Mouse (Mus musculus): ENCODE measurements around the gene Mut. TPM values are rescaled to one million over a fixed set of nuclear protein-coding genes. Genes with fewer than 3 reads are reported as not detected.

The Mut gene
- polyA plus RNA-seq (2012; rRNA removed): 20.4 and 25.4 TPM in 2 replicates

DNA sequence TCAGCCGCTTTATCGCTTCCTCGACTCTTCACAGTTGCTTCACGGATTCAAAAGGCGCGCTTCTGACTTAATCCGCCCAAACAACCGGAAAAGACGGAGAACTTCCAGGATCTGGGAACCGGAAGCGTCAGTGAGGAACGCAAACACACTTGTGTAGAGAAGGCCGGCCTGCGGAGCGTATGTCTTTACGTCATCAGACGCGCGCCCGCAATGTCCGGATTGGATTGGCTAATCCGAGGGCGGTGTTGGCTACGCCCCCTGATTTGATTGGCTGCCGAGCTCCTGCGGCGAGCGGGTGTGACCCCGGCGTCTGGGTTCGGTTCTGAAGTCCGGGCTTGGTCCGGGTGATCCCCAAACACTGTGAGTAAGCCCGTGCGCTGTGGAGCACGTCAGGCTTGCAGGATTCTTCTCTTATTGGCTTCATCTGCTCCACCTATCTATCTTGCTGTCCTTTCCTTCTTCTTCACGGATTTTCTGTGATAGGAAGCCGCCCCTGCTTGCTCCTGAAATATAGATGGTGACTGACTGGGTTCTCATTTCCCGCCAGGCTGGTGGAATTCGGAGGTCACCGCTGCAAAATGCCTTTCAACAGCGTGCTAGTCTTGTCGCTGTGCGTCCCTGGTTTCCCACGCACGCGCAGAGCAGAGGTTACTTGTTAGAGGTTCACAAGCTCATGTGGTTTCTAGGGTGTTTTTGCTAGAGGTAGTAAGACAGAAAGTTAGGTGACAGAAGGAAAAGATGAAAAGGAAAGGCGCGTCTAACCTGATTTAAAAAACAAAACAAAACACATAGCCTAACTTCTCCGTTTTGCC is at the start of gene Mut, which contains the start of gene Cenpq:
Mut (plus strand) TSS at position 266 of the 812 bp plus-strand sequence.
Cenpq (minus strand) TSS at position 628 of the 812 bp plus-strand sequence.
- peak; percentile 99 to 100 for DNase-seq (ENCODE audit: extremely low spot score in 1 of 2, low spot score in 1 of 2)

DNA sequence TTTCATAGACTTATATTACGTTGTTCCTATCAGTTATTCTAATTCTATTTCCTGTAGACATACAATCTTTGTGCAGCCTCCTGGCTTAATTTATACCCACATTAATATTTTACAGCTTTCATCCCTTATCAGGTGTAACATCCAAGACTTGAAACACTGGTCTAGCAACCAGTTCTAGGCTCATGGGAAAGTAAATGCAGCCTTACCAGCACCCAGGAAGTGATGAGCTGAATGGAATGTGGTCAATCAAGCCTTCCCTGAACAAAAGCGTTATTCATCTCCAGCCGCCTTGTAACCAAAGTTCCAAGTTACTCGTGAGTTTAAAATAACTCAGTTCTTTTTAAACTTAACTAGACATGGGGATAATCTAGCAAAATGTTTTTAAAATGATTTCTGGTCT is 49.3 kb upstream of the Mut start:
- DNase-seq (ENCODE audit: extremely low spot score in 1 of 2, low spot score in 1 of 2): no peak

DNA sequence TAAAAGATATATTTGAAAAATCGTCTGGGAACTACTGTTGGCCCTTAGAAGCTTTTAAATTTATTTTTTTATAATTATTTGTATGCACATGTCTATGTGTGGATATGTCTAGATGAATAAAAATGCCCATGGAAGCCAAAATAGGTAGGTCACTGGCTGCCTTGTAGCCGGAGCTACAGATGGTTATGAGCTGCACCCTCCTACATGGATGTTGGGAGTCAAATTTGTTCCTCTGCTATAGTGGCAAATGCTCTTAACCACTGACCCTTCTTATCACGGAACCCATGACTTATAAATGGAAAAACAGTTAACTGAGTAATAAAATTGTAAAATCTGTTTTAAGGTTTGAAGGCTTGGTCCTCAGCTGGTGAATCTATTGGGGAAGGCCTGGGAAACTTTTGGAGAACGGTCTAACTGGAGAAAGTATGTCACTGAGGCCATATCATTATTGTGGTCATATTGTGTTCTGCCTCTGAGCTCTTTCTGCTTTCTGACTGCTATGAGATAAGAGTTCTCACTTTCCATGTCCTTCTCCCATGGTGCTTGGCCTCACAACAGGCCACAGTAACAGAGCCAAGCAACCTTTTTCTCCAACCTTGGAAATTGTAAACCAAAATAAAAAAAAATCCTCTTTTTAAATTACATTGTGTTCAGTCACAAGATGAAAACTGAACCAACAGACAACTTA is 46.5 kb upstream of the Mut start:
- no peak for DNase-seq (ENCODE audit: extremely low spot score in 1 of 2, low spot score in 1 of 2)

DNA sequence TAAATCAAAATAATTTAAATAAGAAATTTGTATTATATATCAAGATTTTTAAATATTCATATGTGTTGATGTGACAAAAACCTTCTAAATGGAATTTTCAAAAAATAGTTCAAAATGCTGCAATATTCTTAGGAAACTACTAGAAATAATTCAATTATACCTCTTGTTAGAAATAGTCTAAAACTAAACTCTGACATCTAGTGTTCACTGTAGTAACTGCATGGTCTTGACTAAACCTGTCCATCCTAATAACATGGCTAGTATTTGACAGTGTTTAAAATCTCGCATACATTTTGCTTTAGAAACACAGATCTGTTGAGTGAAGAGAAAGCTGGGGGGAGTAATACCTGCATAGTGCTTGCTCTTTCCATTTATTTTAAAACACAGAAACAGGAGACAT is 37.6 kb upstream of the Mut start:
- DNase-seq (ENCODE audit: extremely low spot score in 1 of 2, low spot score in 1 of 2): peak in 1 of 2 experiments; percentile 59

DNA sequence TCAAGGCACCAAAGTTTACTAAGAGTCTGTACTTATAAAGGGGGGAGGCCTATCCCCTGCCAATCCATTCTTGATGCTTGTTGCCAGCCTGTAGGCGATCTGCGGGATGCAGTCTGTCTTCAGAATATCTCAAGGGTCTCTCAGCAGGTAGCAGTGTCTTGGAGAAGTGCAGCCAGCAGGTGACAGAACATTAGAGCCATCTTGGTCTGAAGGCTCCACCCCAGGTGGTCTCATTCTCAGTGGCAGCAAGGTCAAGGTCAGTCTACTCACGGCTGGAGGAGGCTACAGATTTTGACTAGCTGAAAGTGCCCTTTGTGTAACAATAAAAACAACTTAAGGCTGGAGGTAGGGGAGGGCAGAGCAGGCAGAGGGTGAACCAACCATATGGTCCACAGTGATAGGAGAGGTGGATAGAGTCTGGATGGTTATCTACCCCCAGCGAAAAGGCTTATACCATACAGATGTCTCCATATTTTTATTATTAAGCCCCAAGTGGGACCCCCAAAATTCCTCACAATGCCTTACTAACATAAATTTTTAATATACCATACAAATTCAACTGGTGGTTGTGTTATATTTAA is 34.6 kb upstream of the Mut start:
- DNase-seq (ENCODE audit: extremely low spot score in 1 of 2, low spot score in 1 of 2): no peak

DNA sequence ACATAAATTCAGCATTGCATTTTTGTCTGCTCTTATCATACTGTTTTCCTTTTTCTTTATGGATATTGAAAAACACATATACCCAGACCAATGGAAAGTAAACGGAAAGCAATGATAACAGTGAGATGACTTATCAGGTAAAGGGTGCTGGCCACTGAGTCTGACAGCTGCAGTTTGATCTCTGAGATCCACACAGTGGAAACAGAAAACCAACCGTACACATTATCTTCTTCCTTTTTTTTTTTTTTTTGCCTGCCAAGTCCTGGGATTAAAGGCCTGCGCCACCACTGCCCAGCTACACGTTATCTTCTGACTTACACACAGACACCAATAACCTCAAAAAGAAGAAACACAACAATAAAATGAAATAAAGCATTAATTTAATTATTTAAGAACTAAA is 31.1 kb upstream of the Mut start:
- no peak for DNase-seq (ENCODE audit: extremely low spot score in 1 of 2, low spot score in 1 of 2)

DNA sequence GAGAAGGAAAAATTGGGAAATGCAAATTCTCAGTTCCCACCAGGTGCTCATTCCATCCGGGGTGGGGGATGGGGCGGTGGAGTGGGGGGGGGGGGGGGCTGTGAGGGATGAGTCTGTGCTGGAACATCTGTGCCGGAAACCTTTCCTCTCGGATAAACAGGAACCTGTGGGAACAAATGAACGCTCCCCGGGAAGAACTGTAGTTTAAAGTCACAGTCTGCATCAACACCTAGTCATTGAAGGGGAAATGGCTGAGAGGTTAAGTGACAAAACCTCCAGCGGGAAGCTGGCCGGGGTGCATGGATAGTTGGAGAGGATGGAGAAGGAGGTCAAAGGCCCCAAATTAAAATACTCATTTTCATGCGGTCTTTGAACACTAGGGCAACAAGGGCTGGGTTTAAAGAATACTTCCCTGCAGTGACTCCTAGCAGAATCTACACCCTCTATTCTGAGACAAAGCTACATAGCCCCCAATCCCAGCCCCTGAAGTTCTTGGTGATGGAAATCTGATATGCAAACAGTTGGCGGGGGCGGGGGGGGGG is 30.4 kb upstream of the Mut start:
- DNase-seq (ENCODE audit: extremely low spot score in 1 of 2, low spot score in 1 of 2): no peak

DNA sequence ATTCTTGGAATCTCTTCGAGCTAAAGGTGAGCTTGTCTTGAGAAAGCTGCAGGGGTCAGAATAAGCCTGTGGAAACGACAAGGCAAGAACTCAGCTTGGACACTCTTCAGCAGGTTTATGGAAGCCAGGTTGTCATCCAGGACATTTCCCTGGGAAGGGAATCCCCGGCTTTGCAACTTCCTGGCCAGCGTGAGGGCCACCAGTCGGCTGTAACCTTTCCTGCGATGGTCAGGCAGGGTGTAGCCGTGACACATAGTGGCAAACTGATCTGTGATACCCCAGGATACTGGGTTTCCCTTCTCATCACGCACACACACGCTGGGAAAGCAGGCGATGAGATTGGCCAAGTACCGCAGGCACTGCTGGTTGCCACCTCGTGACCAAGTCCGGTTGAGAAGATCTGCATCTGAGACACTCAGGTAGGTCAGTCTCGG is 29.7 kb upstream of the Mut start:
- no peak for DNase-seq (ENCODE audit: extremely low spot score in 1 of 2, low spot score in 1 of 2)

DNA sequence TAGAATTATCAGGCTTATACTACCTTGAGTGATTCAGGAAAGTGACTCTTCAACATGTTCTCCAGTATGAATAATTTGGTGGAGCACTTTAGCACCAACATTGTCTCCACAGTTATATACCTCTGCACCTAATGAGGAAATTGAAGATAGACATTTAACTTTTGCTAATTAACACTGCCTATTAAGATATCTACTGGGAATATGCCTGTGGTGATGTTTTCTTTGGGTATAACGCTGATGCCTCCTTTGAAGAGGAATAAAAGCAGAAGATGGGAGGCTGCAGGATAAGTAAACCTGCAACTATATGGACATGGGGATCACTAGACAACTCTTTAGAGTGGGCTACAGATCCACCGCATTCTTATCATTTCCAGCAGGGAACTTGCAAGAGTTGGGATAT is 20.2 kb upstream of the Mut start, which contains the start of gene Glyatl3:
Glyatl3 (minus strand) TSS at position 101 of the 400 bp plus-strand sequence.
- DNase-seq (ENCODE audit: extremely low spot score in 1 of 2, low spot score in 1 of 2): no peak

DNA sequence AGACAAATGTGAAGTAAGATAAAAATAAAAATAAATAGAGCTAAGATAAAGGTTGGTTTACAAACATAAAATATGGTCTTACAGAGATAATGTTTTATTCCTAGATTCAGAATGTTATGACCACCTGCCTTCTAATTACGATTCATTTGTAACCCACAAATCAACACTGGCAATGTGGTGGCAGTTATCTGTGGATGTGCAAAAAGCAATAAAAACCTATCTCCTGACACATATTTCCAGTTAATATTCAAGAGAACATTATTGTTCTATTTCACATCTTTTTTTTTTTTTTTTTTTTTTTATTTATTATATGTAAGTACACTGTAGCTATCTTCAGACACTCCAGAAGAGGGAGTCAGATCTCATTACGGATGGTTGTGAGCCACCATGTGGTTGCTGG is 19.0 kb upstream of the Mut start:
- no peak for DNase-seq (ENCODE audit: extremely low spot score in 1 of 2, low spot score in 1 of 2)

DNA sequence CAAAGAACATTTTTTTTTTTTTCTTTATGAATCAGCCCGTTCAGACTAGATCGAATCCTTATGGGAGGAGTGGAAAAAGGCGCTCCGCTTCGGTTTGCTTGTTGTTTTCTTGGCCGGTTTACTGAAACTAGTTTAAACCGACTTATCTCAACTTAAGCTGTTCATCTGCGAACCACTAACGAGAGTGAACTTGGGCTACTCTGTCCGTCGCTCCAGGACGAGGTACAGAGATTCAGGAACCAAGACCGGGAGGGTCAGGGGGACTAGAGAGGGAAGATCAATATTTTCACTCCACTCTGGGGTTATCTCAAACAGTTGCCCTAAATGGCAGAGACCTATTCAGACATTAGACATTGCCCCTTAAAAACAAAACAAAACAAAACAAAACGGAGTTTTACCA is 500 bp upstream of the Mut start:
- DNase-seq (ENCODE audit: extremely low spot score in 1 of 2, low spot score in 1 of 2): no peak

DNA sequence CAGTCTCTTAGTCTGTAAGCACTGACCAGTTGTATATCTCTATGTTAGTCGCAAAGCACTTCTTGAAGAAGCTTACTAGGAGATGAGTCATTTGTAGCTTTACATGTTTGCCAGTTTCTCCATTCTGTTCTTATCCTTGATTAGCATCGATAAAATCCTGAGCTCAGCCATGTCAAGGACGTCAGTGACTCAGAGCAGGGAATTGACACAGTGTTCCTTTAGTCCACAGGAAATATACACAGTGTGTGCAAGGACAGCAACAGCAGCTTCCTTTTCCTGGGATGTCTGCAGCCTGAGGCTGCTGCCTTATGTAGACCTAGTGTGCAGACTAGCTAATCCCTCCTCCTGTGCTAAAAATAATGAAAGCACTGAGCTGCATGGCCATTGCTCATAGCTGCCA is 14.0 kb downstream of the Mut start:
- no peak for DNase-seq (ENCODE audit: extremely low spot score in 1 of 2, low spot score in 1 of 2)

DNA sequence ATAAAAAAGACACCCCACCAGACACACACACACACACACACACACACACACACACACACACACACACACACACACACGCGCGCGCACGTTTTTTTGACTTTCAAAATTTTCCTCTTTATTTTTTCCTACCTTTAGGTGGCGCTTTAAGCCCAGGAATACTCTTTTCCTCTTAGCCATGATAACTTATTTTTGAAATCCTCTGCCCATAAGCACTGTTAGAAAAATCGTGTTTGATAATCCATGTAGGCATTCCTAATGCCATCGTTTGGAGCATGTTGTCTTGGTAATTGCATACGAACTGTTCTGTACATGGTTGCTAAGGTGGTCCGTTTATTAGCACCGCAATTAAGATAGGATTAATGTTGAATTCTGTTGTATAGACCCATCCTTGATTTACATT is 43.4 kb downstream of the Mut start:
- DNase-seq (ENCODE audit: extremely low spot score in 1 of 2, low spot score in 1 of 2): peak in 1 of 2 experiments; percentile 63

DNA sequence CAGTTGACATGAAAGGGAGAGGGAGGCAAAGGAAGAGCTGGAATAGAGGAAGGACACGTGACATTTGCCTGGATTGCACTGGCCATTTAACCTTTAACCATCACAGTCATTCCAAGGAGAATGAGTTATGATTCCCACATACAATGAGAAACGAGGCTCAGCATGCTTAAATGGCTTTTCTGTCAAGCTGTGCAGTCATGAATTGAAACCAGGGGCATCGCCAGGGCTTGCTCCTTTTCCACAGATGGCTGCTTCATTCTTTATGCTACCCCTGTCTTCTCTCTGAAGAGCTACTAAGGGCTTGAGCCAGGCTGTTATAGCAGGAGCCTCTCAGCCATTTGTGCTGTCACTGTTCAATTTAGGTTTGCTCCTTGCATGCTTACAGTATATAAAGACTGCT is 57.6 kb downstream of the Mut start:
- DNase-seq (ENCODE audit: extremely low spot score in 1 of 2, low spot score in 1 of 2): no peak

Other genes starting within 250 kb of the Mut start
- not detected in 2 replicates for gene Esp1, start 207.6 kb upstream of the Mut start, polyA plus RNA-seq (2012; rRNA removed)
- gene Crisp2, start 127.7 kb upstream of the Mut start, polyA plus RNA-seq (2012; rRNA removed): 0.08 TPM in 1 of 2 replicates, not detected in the other
- not detected in 2 replicates for gene Rhag, start 123.6 kb upstream of the Mut start, polyA plus RNA-seq (2012; rRNA removed)
- 2.0 and 2.2 TPM in 2 replicates for gene 9130008F23Rik, start 54.1 kb upstream of the Mut start, polyA plus RNA-seq (2012; rRNA removed)
- 0.15 TPM in 1 of 2 replicates, not detected in the other for gene Glyatl3, start 20.3 kb upstream of the Mut start, polyA plus RNA-seq (2012; rRNA removed)
- 4.6 and 5.0 TPM in 2 replicates for gene Cenpq, start 362 bp downstream of the Mut start, polyA plus RNA-seq (2012; rRNA removed)